Mouse (Mus musculus) mature B cell (primary cell): ENCODE results near the gene Slamf1.

ENCODE experiments used
- in situ Hi-C: fragments of 300-500 bp; cut with MboI; formaldehyde crosslinking; loops from 2 replicates; pipeline ENCODE4 v1.14.3; 2019

The Slamf1 gene

GRCm38 (mm10) chr1:171766898-171767297 is at the start of gene Slamf1:
Gene Slamf1 (plus strand): TSS chr1:171767127.
- in situ Hi-C loops: no loop called here

GRCm38 (mm10) chr1:171731195-171731594 is 35.7 kb upstream of the Slamf1 start:
- in situ Hi-C loops: no loop called here

GRCm38 (mm10) chr1:171734898-171735297 is 32.0 kb upstream of the Slamf1 start:
- in situ Hi-C loops: no loop called here

- in situ Hi-C loops: no loop called here
These were observed 18.6 kb upstream of the Slamf1 start for GRCm38 (mm10) chr1:171748127-171748969.

GRCm38 (mm10) chr1:171761853-171762448 is 5.0 kb upstream of the Slamf1 start:
- in situ Hi-C loops: no loop called here

GRCm38 (mm10) chr1:171770996-171771395 is 4.1 kb downstream of the Slamf1 start:
- in situ Hi-C loops: no loop called here

- in situ Hi-C loops: no loop called here
These were observed 5.3 kb downstream of the Slamf1 start for GRCm38 (mm10) chr1:171772121-171772735.

GRCm38 (mm10) chr1:171773232-171773989 is 6.5 kb downstream of the Slamf1 start:
- in situ Hi-C loops: no loop called here

- in situ Hi-C loops: no loop called here
These were observed 7.3 kb downstream of the Slamf1 start for GRCm38 (mm10) chr1:171774266-171774665.

- in situ Hi-C loops: no loop called here
These were observed 7.8 kb downstream of the Slamf1 start for GRCm38 (mm10) chr1:171774678-171775077.

- in situ Hi-C loops: no loop called here
These were observed 8.9 kb downstream of the Slamf1 start for GRCm38 (mm10) chr1:171775781-171776180.

- in situ Hi-C loops: no loop called here
These were observed 10.1 kb downstream of the Slamf1 start for GRCm38 (mm10) chr1:171777026-171777425.

- in situ Hi-C loops: no loop called here
These were observed 15.5 kb downstream of the Slamf1 start for GRCm38 (mm10) chr1:171782287-171782915.

- in situ Hi-C loops: no loop called here
These were observed 18.9 kb downstream of the Slamf1 start for GRCm38 (mm10) chr1:171785871-171786270.

- in situ Hi-C loops: no loop called here
These were observed 20.5 kb downstream of the Slamf1 start for GRCm38 (mm10) chr1:171787281-171788015.

GRCm38 (mm10) chr1:171788461-171789283 is 21.7 kb downstream of the Slamf1 start:
- in situ Hi-C loops: no loop called here

- in situ Hi-C loops: no loop called here
These were observed 22.5 kb downstream of the Slamf1 start for GRCm38 (mm10) chr1:171789407-171789806.

- in situ Hi-C loops: no loop called here
These were observed 24.6 kb downstream of the Slamf1 start for GRCm38 (mm10) chr1:171791491-171791890.

- in situ Hi-C loops: no loop called here
These were observed 29.3 kb downstream of the Slamf1 start for GRCm38 (mm10) chr1:171796185-171796584.

- in situ Hi-C loops: no loop called here
These were observed 30.9 kb downstream of the Slamf1 start for GRCm38 (mm10) chr1:171797840-171798239.
